ENCODE assay signal across 8 mouse cellular contexts in genomic region chr14:115017410-115018153, GRCm38 (mm10).
A peak's percentile ranks its signal among the peaks of the same experiment; 100 is the strongest.
DNase-seq lines count a peak whose midpoint lies in the region; ATAC-seq lines count a peak whose summit lies in the region.

No protein-coding gene starts in this region.

- H3K9ac ChIP-seq in embryonic facial prominence, embryonic 14.5 days (ENCODE audit: low read depth, low read length) = peak overlapping the region; percentile 45; the same call in 1 of the 2 replicates
- peak overlapping the region; percentile 29 for H3K9ac ChIP-seq in heart, embryonic 11.5 days (ENCODE audit: low read depth, low read length)
- no peak overlapping the region for H3K9ac ChIP-seq in kidney, embryonic 14.5 days (ENCODE audit: low read depth, low read length)
- peak overlapping the region; percentile 42; the same call in 1 of the 2 replicates for H3K9ac ChIP-seq in midbrain, embryonic 16.5 days (ENCODE audit: low read depth, low read length)

- peak overlapping the region; percentile 38 for H3K4me3 ChIP-seq in embryonic facial prominence, embryonic 14.5 days (ENCODE audit: low read depth, low read length)
- H3K4me3 ChIP-seq in heart, embryonic 11.5 days (ENCODE audit: low read depth, low read length) = peak overlapping the region; percentile 38
- H3K4me3 ChIP-seq in kidney, embryonic 14.5 days (ENCODE audit: low read length) = peak overlapping the region; percentile 9
- H3K4me3 ChIP-seq in midbrain, embryonic 16.5 days (ENCODE audit: low read depth, low read length) = peak overlapping the region; percentile 42

- H3K9me3 ChIP-seq in embryonic facial prominence, embryonic 14.5 days (ENCODE audit: control insufficient read depth, low read length) = no peaks in the 10 kb centered on the region
- no peaks in the 10 kb centered on the region for H3K9me3 ChIP-seq in heart, embryonic 11.5 days (replicated peaks; ENCODE audit: control insufficient read depth, low read length)
- no peaks in the 10 kb centered on the region for H3K9me3 ChIP-seq in kidney, embryonic 14.5 days (ENCODE audit: control insufficient read depth, low read length)
- no peaks in the 10 kb centered on the region for H3K9me3 ChIP-seq in midbrain, embryonic 16.5 days (replicated peaks; ENCODE audit: control insufficient read depth, low read length, poor library complexity, severe bottlenecking)

- ATAC-seq in embryonic facial prominence, embryonic 14.5 days (ENCODE audit: low read depth) = peak; percentile 90
- ATAC-seq in heart, embryonic 11.5 days (replicated peaks; ENCODE audit: insufficient number of reproducible peaks, low FRiP score, low TSS enrichment) = peak; percentile 63; the same call in 1 of the 2 replicates
- ATAC-seq in kidney, embryonic 14.5 days (ENCODE audit: low FRiP score, low TSS enrichment) = peak; percentile 87; the same call in 1 of the 2 replicates
- peak; percentile 87 for ATAC-seq in midbrain, embryonic 16.5 days

- peak; percentile 21 to 37 for DNase-seq in cerebellum, adult 18-20 months
- DNase-seq in cerebellum, adult 11 months = no peak
- DNase-seq in embryonic facial prominence, embryonic 14.5 days (ENCODE audit: low spot score) = peak; percentile 78
- peak; percentile 57 for DNase-seq in liver
- DNase-seq in spleen, adult 18-20 months = peak; percentile 18 to 54

- no peak overlapping the region for H3K27ac ChIP-seq in embryonic facial prominence, embryonic 14.5 days (replicated peaks; ENCODE audit: low read depth, low read length)
- H3K27ac ChIP-seq in heart, embryonic 11.5 days (ENCODE audit: low read depth, low read length) = no peak overlapping the region
- no peak overlapping the region for H3K27ac ChIP-seq in kidney, embryonic 14.5 days (ENCODE audit: low read depth, low read length)
- H3K27ac ChIP-seq in midbrain, embryonic 16.5 days (ENCODE audit: low read length) = no peak overlapping the region

- no peaks in the 10 kb centered on the region for H3K36me3 ChIP-seq in embryonic facial prominence, embryonic 14.5 days (ENCODE audit: control insufficient read depth, insufficient read depth, low read length)
- H3K36me3 ChIP-seq in heart, embryonic 11.5 days (ENCODE audit: control insufficient read depth, insufficient read depth, low read length) = no peaks in the 10 kb centered on the region
- H3K36me3 ChIP-seq in kidney, embryonic 14.5 days (ENCODE audit: control insufficient read depth, insufficient read depth, low read length) = no peaks in the 10 kb centered on the region
- no peaks in the 10 kb centered on the region for H3K36me3 ChIP-seq in midbrain, embryonic 16.5 days (ENCODE audit: control insufficient read depth, insufficient read depth, low read length)

- no peaks in the 10 kb centered on the region for H3K27me3 ChIP-seq in embryonic facial prominence, embryonic 14.5 days (replicated peaks; ENCODE audit: control insufficient read depth, insufficient read depth, low read length)
- H3K27me3 ChIP-seq in heart, embryonic 11.5 days (ENCODE audit: control insufficient read depth, insufficient read depth, low read length) = no peaks in the 10 kb centered on the region
- H3K27me3 ChIP-seq in kidney, embryonic 14.5 days (ENCODE audit: control insufficient read depth, insufficient read depth, low read length) = no peaks in the 10 kb centered on the region
- H3K27me3 ChIP-seq in midbrain, embryonic 16.5 days (ENCODE audit: control insufficient read depth, insufficient read depth, low read depth, low read length) = no peaks in the 10 kb centered on the region

- 18% methylated on average over 22 of the region's 22 CpGs for WGBS in embryonic facial prominence, embryonic 14.5 days
- WGBS in heart, embryonic 11.5 days (ENCODE audit: insufficient replicate concordance) = 22% methylated on average over 22 of the region's 22 CpGs
- WGBS in kidney, embryonic 14.5 days = 23% methylated on average over 22 of the region's 22 CpGs
- 19% methylated on average over 22 of the region's 22 CpGs for WGBS in midbrain, embryonic 16.5 days

- H3K4me1 ChIP-seq in embryonic facial prominence, embryonic 14.5 days (ENCODE audit: control insufficient read depth, insufficient read depth, low read length) = no peaks in the 10 kb centered on the region; the same call in 1 of the 2 replicates
- no peaks in the 10 kb centered on the region for H3K4me1 ChIP-seq in heart, embryonic 11.5 days (ENCODE audit: control insufficient read depth, insufficient read depth, low read length)
- H3K4me1 ChIP-seq in kidney, embryonic 14.5 days (ENCODE audit: control insufficient read depth, insufficient read depth, low read length) = no peaks in the 10 kb centered on the region
- no peaks in the 10 kb centered on the region; the same call in 1 of the 2 replicates for H3K4me1 ChIP-seq in midbrain, embryonic 16.5 days (ENCODE audit: control insufficient read depth, insufficient read depth, low read length)

- H3K4me2 ChIP-seq in embryonic facial prominence, embryonic 14.5 days (ENCODE audit: low read depth, low read length) = peak overlapping the region; percentile 61
- H3K4me2 ChIP-seq in heart, embryonic 11.5 days = peak overlapping the region; percentile 60
- peak overlapping the region; percentile 43 for H3K4me2 ChIP-seq in kidney, embryonic 14.5 days (replicated peaks; ENCODE audit: low read depth, low read length)
- H3K4me2 ChIP-seq in midbrain, embryonic 16.5 days (ENCODE audit: low read length) = peak overlapping the region; percentile 65
